Mouse (Mus musculus) lung, postnatal 0 days (tissue): ENCODE data around the gene Psmb10. TPM values are rescaled to one million over a fixed set of nuclear protein-coding genes. Genes with fewer than 3 reads are reported as not detected.

ENCODE experiments used
- ATAC-seq: fragments of 200-750 bp; cut with Nextera tagmentation; 2 replicates; pipeline ENCODE4 v1.8.0; 2017; ENCODE audit warnings: moderate library complexity
- DNase-seq: peaks from one replicate; pipeline ENCODE4 v3.0.0-alpha.2; 2016; ENCODE audit warnings: low spot score
- H3K27ac ChIP-seq: fragments of 300-500 bp; sonication (generic); 2 replicates; pipeline ENCODE4 v1.5.1; 2014; ENCODE audit warnings: antibody characterized with exemption, mild to moderate bottlenecking, low read length, mixed read lengths
- H3K27me3 ChIP-seq: fragments of 300-500 bp; sonication (generic); replicated peaks from 2 replicates; pipeline ENCODE4 v1.6.1; 2014; ENCODE audit warnings: low read length, mixed read lengths; ENCODE audit not compliant: insufficient read depth
- H3K36me3 ChIP-seq: fragments of 300-500 bp; sonication (generic); 2 replicates; pipeline ENCODE4 v1.6.1; 2014; ENCODE audit warnings: low read length, mixed read lengths; ENCODE audit not compliant: insufficient read depth
- H3K4me1 ChIP-seq: fragments of 300-500 bp; sonication (generic); 2 replicates; pipeline ENCODE4 v1.6.1; 2014; ENCODE audit warnings: antibody characterized with exemption, low read depth, low read length, mixed read lengths; ENCODE audit not compliant: insufficient read depth
- H3K4me2 ChIP-seq: fragments of 300-500 bp; sonication (generic); replicated peaks from 2 replicates; pipeline ENCODE4 v1.6.1; 2014; ENCODE audit warnings: low read depth, mild to moderate bottlenecking, low read length, moderate library complexity, mixed read lengths
- H3K4me3 ChIP-seq: fragments of 300-500 bp; sonication (generic); 2 replicates; pipeline ENCODE4 v1.5.1; 2014; ENCODE audit warnings: low read depth, low read length
- H3K9ac ChIP-seq: fragments of 300-500 bp; sonication (generic); replicated peaks from 2 replicates; pipeline ENCODE4 v1.6.1; 2014; ENCODE audit warnings: low read depth, mild to moderate bottlenecking
- H3K9me3 ChIP-seq: fragments of 300-500 bp; sonication (generic); 2 replicates; pipeline ENCODE4 v1.6.1; 2016; ENCODE audit warnings: low read length, mixed read lengths
- CTCF ChIP-seq: IDR thresholded peaks from 2 replicates; pipeline ENCODE4 v1.5.1; 2016; ENCODE audit warnings: antibody characterized with exemption, mild to moderate bottlenecking
- EP300 ChIP-seq: IDR thresholded peaks from 2 replicates; pipeline ENCODE4 v1.6.1; 2016; ENCODE audit warnings: antibody characterized with exemption, mild to moderate bottlenecking, control low read depth
- WGBS: fragments of 180-500 bp; shearing (Covaris S2); extraction: QIAGEN DNeasy Blood & Tissue Kit; methylation state at CpG from one replicate; pipeline ENCODE4 v1.1.7; 2014; 5-methylcytosine and 5-hydroxymethylcytosine counted together
- polyA plus RNA-seq: library from polyadenylated mRNA; unstranded; fragments of >200 nt; fragmentation: Nextera tagmentation; extraction: Ambion mirVana; gene quantifications from 2 replicates; pipeline ENCODE4 v1.2.1, GENCODE M21; 2015

The Psmb10 gene
- polyA plus RNA-seq, 1 experiment from 2014 or later: 77.2 TPM

DNA sequence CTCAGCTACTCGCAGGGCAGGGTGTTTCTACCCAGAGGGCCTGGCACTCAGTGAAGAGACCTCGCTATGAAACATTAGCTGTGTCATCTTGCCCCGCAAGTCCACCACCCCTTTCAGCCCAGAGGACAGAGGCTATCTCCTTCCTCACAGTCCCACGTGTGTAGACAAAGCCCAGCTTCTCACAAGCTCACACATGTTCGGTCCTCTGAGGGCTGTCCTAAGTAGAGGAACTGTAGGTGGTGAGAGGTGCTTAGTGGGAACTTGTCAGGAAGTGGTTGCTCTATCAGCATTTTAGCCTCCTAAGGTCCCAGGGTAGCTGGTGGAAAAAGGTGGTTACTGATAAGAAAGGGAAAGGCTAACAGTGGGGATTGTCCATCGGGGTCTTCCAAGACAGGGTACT, 3.1 kb downstream of the Psmb10 start:
- Histone ChIP-seq H3K27ac (no peak overlapping the region), H3K9ac (no peak overlapping the region), H3K36me3 (peaks cover 8% of the 10 kb centered on the region; the same call in 1 of the 2 replicates), H3K9me3 (no peaks in the 10 kb centered on the region), H3K4me1 (peaks cover 5% of the 10 kb centered on the region; the same call in 1 of the 2 replicates), H3K4me3 (no peak overlapping the region), H3K4me2 (no peak overlapping the region), H3K27me3 (no peaks in the 10 kb centered on the region)
- no peak for DNase-seq
- TF ChIP-seq CTCF (no peak), EP300 (no peak)
- no peak for ATAC-seq
- 68% methylated on average over 6 of the region's 6 CpGs for WGBS

DNA sequence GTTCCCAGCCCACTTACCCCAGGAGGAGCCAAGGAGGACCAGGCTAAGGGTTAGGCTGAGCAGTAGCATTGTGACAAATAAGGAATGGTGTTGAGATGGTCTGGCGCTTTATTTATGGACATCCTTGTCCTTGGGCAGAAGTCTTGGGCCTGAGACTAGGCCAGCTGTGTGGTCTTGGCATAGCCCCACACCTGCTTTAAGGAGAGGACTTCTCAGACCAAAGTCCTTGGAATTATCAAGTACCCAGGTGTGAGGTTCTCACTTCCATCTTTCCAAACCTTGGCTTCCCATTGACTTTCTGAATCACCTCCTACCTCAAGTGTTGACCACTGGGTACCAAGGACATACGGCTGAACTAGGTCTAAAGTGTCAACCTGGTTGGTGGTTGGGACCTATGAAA, 4.5 kb downstream of the Psmb10 start, which contains the start of gene Ctrl:
Ctrl (minus strand) TSS at position 101 of the 400 bp plus-strand sequence.
- 92% methylated on average over 2 of the region's 2 CpGs for WGBS
- peaks cover 5% of the 10 kb centered on the region; the same call in 1 of the 2 replicates for H3K4me1 ChIP-seq
- H3K4me2 ChIP-seq: no peak within 1 kb of the TSS
- H3K36me3 ChIP-seq: peaks cover 10% of the 10 kb centered on the region; the same call in 1 of the 2 replicates
- no peak for DNase-seq
- no peak for TF ChIP-seq EP300
- no peak within 1 kb of the TSS for H3K9ac ChIP-seq
- H3K27ac ChIP-seq: no peak within 1 kb of the TSS
- H3K9me3 ChIP-seq: no peaks in the 10 kb centered on the region
- ATAC-seq: no peak
- H3K4me3 ChIP-seq: no peak within 1 kb of the TSS
- no peaks in the 10 kb centered on the region for H3K27me3 ChIP-seq

DNA sequence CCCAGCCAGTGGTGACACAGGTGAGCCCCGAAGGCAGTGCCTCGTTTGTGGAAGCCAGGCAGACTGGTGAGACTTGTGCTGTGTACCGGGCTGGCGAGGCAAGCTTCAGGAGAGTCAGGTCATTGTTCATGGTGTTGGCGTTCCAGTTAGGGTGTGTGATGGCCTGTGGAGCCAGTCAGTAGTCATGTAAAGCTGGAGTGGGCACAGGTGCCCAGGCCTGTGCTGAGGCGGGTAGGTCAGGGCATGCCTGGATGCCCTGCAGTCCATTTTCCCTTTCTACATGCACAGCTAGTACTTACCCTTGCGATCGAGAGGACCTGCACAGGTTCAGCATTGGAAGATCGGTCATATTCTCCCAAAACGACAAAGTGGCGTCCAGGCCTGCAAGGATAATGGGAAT, 5.7 kb downstream of the Psmb10 start:
- ATAC-seq (no peak), DNase-seq (no peak)
- Histone ChIP-seq H3K4me1 (peaks cover 5% of the 10 kb centered on the region; the same call in 1 of the 2 replicates), H3K27ac (no peak overlapping the region), H3K9ac (no peak overlapping the region), H3K27me3 (no peaks in the 10 kb centered on the region), H3K36me3 (peaks cover 10% of the 10 kb centered on the region; the same call in 1 of the 2 replicates), H3K4me3 (no peak overlapping the region), H3K9me3 (no peaks in the 10 kb centered on the region), H3K4me2 (no peak overlapping the region)
- no peak for TF ChIP-seq EP300
- no peak for TF ChIP-seq CTCF
- 88% methylated on average over 11 of the region's 11 CpGs for WGBS

DNA sequence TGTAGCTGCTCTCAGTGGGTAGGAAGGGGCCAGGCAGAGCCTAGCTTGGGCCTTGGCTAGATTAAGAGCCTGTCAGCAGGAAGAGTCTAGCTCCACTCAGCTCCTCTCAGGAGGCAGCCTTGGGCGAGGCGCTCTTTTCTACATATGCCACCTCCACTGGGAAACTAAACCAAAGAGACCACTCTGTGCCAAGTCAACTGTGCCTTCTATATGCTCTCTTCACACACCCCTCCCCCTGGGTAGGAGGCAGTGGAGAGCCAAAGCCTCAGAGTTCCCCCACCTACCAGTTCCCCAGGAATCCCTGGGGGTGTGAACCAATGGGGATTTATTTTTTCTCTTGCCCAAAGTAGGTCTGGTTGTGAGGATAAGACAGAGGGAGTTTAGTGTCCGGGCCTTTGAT, 7.0 kb downstream of the Psmb10 start:
- H3K27me3 ChIP-seq: no peaks in the 10 kb centered on the region
- H3K4me1 ChIP-seq: no peaks in the 10 kb centered on the region; the same call in 1 of the 2 replicates
- H3K4me2 ChIP-seq: no peak overlapping the region
- ATAC-seq (no peak), DNase-seq (no peak)
- WGBS: 90% methylated on average over 3 of the region's 3 CpGs
- H3K9me3 ChIP-seq: no peaks in the 10 kb centered on the region
- H3K27ac ChIP-seq: no peak overlapping the region
- no peak overlapping the region for H3K9ac ChIP-seq
- TF ChIP-seq CTCF (no peak), EP300 (no peak)
- no peak overlapping the region for H3K4me3 ChIP-seq
- peaks cover 10% of the 10 kb centered on the region; the same call in 1 of the 2 replicates for H3K36me3 ChIP-seq

DNA sequence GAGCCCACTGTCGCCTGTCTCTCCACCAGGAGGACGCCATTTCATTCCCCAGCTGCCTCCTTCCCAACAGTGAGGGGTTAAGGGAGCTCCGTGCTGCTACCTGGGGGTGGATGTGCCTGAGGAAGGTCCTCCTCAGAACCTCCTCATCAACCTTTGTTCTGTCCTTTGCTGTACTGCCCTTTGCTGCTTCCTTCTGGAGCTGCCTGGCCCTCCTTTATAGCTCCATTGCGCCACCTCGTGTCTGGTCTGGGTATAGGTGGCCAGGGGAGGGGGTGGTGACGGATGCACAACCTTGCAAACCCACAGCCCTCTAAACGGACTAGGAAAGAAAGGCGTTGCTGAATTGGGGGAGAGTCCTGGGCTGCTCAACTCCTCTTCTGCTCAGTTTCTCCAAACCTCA, 7.6 kb downstream of the Psmb10 start:
- 19% methylated on average over 8 of the region's 8 CpGs for WGBS
- H3K4me2 ChIP-seq: no peak overlapping the region
- H3K4me3 ChIP-seq: no peak overlapping the region
- DNase-seq (peak; percentile 75), ATAC-seq (peak; percentile 64; the same call in 1 of the 2 replicates)
- H3K4me1 ChIP-seq: no peaks in the 10 kb centered on the region
- H3K27me3 ChIP-seq: no peaks in the 10 kb centered on the region
- TF ChIP-seq CTCF (peak; percentile 96), EP300 (no peak)
- no peak overlapping the region for H3K27ac ChIP-seq
- no peak overlapping the region for H3K9ac ChIP-seq
- H3K9me3 ChIP-seq: no peaks in the 10 kb centered on the region
- H3K36me3 ChIP-seq: peaks cover 10% of the 10 kb centered on the region; the same call in 1 of the 2 replicates

DNA sequence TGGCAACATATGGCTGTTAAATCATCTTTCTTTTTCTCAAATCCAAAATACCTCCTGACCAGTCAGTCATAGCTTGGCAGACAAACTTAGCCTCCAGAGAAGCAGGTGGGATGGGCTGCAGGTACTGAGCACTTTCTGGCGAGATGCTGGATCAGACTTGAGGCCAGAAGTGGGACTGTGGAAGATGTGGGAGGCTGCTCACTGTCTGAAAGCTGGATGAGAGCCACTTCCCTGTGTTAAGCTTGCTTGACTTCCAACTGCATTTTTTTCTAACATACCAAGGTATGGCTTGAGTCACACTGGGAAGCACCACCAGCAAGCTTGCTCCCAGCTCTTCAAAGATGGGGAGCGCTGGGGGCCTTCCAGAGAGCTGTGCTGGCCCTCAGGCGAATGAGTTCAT, 13.1 kb downstream of the Psmb10 start:
- DNase-seq: no peak
- no peak for ATAC-seq
- H3K36me3 ChIP-seq: peaks cover 2% of the 10 kb centered on the region; the same call in 1 of the 2 replicates
- TF ChIP-seq CTCF: no peak
- no peak for TF ChIP-seq EP300
- no peaks in the 10 kb centered on the region for H3K4me1 ChIP-seq
- no peak overlapping the region for H3K9ac ChIP-seq
- 61% methylated on average over 3 of the region's 3 CpGs for WGBS
- no peak overlapping the region for H3K4me3 ChIP-seq
- H3K9me3 ChIP-seq: no peaks in the 10 kb centered on the region
- H3K27me3 ChIP-seq: no peaks in the 10 kb centered on the region
- H3K4me2 ChIP-seq: no peak overlapping the region
- no peak overlapping the region for H3K27ac ChIP-seq

DNA sequence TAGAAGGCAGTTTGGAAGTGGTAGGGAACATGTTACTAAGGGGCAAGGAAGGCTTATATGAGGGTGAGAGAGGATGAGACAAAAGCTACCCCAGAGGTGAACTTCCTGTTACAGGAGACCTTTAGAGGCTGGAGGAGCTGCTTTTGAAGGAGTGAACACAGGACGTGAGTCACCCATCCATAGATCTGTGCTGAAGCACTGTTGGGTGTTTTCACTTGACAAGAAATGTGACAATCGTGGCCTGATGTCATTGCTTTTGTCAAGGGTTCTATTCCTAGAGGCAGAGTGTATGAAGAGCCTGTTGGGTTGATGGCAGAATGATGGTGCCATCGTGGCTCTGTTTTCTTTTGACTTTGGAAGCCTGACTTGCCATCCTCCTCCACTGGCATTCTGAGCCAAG, 18.9 kb downstream of the Psmb10 start:
- no peak overlapping the region for H3K4me2 ChIP-seq
- ATAC-seq (no peak), DNase-seq (no peak)
- H3K9ac ChIP-seq: no peak overlapping the region
- no peaks in the 10 kb centered on the region for H3K4me1 ChIP-seq
- no peak overlapping the region for H3K27ac ChIP-seq
- H3K27me3 ChIP-seq: no peaks in the 10 kb centered on the region
- TF ChIP-seq EP300: no peak
- no peak for TF ChIP-seq CTCF
- no peak overlapping the region for H3K4me3 ChIP-seq
- H3K36me3 ChIP-seq: no peaks in the 10 kb centered on the region
- H3K9me3 ChIP-seq: no peaks in the 10 kb centered on the region
- WGBS: 86% methylated on average over 3 of the region's 3 CpGs
